Mouse (Mus musculus): ENCODE measurements around the gene Ctrc.
A peak's percentile ranks its signal among the peaks of the same experiment; 100 is the strongest.

Gene Ctrc

DNA sequence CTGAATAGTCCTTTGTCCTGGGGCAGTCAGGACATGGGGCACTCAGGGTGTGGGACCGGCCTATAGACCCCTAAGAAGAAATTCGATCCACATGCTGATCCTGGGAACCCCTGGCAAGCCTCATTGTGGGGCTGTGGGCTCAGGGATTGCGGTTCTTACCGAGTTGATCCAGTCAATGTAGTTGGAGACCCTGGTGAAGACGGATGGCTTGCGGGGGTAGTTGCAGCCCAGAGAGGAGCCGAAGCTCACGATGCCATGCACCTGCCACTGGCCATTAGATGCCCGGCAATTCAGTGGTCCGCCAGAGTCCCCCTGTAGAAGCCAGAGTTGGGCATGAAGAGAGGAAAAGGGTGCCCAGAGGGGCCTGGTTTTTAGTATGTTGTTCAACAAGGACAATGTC is 28.5 kb downstream of the Ctrc start:
- DNase-seq = no peak

DNA sequence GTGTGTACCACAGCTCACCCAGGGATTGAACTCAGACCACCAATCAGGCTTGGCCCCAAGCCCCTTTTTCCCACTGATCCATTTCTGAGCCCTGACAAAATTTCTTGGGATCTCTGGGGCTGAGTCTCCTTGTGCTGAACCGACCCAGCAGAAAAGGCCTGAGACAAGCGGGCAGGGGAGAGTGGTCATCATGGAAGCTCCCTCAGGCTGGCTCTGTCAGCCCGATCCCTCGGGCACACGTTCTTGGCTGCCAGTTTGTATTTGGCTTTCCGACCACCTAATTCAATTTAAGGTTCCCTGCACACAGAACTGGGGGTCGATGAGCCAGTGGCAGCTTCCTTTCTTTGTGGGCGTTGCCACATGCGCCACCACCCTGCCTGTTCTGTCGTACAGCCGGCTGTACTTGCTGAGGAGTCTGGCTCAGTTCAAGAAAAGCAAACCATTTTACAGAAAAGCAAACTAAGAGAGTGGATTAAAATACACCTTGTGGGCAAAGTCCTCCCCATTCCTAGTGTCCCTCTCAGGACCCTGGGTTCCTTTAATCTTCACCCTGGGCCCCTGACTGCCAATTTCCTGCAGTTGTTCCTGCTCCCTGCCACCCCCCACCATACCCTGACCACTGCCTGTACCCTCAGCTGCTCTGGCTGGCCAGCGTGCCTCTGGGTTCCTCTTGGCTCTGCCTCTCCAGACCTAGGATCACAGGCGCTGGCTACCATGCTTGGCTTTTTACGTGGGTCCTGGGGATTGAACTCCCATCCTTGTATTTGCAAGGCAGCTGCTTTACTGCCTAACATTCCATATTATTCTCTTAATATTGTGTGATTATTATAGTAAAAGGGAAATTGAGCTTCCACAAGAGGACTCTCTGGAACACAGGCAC is 29.1 kb downstream of the Ctrc start:
- no peak for DNase-seq

DNA sequence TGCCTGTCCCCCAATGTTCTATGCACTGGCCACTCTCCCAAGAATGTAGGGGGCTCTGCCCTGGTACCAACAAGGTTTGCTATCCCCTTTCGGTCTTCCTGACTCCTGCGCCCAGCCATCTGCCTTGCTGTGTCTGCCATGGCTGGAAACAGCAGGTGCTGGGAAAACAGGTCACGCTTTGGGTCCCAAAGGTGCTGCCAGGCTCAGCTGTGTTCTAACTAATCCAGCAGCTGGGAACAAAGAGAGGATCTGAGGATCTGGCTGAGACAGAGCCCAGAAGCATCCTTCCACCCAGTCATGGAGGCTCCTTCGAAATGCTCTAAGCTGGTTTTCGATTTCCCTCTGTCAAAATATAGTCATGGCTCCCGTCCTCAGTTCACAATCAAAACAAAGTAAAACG is 29.9 kb downstream of the Ctrc start:
- DNase-seq = no peak

DNA sequence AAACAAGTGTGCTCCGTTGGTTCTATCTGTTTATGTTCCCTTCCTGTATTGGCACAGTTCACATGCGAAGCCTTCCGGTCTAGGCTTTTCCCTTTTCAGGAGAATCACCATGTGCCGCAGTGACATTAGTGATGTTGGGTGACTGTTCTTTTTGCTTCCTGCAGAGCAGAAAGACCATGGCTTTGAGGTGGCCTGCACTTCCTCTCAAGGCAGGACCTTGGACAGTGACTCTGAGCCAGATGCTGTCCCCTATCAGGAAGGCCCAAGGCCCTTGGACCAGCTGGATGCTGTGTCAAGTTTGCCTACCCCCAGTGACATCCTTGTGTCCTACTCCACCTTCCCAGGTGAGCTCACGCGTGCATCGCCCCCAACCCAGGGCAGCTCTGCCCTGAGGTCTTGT is 34.8 kb downstream of the Ctrc start:
- no peak for DNase-seq

DNA sequence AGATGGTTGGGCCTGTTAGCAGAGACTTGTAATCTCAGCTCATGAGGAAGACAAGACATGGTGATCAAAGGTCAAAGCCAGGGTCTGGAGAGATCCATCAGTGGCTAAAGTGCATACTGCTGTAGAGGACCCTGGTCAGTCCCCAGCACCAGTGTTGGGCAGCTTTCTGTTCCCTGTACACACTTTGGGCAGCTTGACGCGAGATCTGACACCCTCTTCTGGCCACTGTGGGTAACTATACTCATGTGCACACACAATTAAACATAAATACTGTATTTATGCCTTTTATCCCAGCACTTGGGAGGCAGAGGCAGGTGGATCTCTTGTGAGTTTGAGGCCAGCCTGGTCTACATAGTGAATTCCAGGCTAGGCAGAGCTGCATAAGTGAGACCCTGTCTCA is 35.2 kb downstream of the Ctrc start:
- no peak for DNase-seq

DNA sequence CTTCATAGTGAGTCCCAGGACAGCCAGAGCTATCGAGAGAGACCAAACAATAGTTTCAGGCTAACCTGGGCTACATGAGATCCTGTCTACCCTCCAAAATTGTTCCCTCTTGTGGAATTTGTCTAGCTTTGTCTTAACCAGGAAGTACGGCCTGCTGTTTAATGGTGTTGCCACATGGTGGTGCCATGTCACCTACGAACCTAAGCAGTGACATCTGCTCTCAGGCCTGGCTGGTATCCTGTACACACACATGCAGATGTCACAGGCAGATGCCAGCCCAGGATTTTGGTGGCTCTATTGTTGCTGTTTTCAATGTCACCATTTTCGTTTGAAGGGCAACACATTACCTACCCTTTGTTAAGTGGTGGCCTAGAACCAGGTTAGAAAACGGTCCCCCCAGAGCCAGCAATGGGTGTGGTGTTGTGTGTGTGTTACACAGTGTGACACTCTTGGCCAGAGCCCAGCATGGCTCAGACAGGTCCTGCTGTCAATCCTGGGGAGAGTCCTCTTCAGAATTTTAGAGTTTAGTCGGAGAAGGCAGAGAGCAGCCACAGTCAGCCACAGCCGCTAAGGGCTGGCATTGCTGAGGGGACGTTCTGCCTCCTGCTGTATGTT is 36.2 kb downstream of the Ctrc start:
- no peak for DNase-seq

DNA sequence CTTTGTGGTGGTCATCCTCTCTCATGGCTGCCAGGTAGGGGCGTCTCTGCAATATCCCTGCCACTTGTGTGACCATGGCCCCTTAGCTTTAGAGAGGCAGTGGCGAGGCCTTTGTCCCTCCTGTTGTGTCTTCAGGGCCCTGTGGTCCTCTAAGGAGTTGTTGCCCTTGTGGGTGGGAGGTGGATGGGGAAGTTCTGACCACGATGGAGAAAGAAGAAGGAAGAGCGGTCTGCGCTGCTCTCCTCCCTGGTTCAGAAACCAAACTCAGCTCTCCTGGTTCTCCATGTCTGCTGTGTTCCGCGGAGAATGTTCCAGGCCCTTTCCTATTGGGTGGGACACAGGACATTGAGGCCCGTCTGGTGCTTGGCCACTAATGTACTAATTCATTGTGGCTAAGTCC is 40.3 kb downstream of the Ctrc start:
- no peak for DNase-seq

DNA sequence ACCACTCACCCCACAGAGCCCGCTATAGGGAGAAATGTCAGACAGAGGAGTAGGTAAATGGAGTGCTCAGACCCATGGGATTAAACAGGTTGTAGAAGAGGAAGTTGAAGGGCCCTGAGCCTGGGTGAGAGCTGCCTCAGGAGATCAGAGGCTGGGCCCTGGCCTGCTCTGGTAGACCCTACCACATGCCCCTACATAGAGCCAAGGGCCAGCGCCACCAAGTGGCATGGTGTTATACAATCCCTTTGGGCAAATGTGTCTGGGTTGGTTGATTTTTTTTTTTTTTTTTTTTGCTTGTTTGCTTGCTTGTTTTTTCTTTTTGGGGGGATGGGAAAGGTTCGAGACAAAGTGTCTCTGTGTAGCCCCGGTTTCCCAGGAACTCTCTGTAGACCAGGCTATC is 42.1 kb downstream of the Ctrc start:
- no peak for DNase-seq

DNA sequence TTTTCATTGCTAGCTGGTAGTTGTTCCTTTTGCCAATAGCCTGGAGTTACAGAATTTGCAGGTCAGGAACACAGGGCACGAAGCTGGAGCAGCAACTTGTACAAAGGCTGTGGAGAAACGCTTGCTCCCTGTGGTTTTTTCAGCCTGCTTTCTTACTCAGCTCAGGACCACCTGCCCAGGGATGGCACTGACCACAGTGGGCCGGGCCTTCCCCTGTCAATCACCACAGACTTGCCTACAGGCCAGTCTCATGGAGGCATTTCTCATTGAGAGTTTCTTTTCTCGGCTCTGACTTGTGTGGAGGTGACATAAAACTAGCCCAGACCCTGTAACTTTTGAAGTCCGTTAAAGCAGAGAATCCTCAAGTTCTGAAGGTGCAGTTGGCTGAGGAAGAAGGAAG is 48.6 kb downstream of the Ctrc start:
- no peak for DNase-seq

DNA sequence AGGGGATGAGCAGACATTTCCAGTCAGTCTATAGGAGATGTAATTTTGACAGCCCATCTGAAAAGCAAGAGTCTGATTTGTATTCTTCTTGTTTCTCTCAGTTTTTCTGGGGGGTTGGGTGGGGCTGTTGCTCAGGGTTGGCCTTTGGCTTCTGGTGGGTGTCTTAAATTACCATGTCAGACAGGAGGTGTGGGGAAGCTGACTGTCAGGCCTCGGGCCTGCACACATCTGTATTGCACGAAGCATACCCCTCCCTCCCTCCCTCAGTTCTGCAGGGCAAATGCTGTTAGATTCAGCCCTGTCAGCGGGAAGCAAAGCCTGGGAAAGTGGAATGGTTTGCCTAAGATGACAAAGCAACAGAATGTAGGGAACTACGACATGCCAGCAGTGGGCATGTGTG is 49.2 kb downstream of the Ctrc start:
- DNase-seq = no peak

DNA sequence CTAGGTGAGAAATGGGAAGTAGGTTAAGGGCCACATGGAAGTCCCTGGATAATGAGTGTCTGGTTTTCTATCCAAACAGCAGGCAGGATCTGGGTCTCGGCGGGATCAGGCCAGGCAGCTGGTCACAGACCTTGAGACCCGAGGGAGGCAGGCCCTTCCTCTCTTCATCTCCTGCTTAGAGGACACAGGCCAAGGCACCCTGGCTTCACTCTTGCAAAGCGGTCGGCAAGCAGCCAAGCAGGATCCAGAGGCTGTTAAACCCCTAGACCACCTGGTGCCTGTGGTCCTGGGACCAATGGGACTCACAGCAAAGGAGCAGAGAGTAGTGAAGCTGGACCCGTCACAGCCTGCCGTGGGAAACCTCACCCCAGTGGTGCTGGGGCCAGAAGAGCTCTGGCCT is 49.8 kb downstream of the Ctrc start:
- DNase-seq = peak; percentile 40

DNA sequence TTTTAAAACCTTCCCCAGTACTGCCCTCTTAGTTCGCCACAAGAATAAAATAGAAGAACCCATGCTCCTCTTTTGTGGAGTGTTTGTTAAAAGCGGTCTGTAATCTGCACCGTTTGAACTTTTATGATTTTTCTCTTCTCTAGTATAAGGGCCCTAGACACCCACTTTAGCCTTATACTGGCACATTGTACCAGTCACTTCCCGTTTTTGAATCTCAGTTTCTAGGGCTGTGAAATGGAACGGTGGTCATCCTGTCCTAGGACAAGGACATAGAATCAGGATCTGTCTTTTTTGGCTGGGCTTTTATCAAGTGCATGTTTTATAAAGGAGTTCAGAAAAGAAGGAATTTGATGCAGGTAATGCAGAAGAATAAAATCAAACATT is 52.0 kb downstream of the Ctrc start:
- no peak for DNase-seq

DNA sequence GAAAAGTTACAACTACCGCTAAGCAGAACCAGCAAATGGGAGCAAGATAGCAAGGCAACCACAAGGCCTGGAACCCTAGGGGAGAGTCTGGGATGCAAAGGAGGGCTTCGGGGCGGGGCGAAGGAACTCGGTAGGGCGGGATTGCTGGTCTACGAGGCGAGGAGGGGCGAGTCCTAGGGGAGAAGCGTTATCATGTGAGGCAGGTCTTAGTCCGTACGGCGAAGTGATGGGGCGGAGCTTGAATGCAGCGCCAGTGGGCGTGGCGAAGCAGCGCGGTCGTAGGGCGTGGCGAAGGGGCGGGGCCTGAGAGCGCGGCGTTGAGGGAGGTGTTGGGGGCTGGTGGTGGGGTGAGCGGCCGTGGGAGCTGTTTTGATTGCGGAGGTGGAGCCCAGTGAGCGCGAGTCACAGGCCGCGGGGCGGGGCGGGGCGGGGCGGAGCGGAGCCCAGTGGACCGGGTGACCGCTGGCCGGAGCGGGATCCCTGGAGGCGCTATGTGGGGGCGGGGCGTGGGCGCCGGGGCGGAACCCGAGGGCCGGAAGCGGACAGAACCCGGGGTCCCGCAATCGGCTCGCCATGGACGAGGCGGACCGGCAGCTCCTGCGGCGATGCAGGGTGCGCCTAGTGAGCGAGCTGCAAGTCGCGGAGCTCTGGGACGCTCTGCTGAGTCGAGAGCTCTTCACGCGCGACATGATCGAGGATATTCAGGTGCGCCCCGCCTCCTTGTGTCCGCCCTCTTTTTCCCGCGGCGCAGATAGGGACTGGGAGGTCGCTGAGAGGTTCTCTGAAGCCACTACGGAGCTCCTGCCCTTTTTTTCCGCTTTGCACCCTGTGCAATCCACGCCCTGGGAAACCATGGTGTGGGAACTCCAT is 52.6 kb downstream of the Ctrc start, which contains the start of gene Casp9:
TSS of gene Casp9 (plus strand) at position 331 of the 870 bp plus-strand sequence.
- DNase-seq = peak; percentile 95

DNA sequence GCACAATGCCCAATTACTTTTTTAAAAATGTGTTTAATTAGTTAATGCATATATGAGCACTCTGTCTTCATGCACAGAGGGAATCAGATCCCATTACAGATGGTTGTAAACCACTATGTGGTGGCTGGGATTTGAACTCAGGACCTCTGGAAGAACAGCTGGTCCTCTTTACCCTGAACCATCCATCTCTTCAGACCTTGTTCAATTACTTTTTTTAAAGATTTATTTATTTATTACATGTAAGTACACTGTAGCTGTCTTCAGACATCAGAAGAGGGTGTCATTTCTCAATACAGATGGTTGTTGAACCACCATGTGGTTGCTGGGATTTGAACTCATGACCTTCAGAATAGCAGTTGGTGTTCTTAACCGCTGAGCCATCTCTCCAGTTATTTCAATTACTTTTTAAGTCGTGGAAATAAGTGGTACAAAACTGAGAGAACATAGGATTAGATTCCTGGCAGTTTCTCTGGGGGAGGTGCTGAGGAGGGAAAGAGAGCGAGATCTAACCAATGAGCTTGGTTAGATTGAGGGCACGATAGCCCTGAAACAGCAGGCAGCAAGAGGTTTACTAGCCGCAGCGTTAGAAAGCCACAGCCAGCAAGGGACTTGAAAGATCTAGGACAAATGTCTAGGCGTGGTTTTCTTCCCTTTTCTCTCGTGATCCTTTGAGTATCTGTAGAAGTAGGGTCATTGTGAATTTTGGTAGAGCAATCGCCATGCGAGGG is 53.4 kb downstream of the Ctrc start:
- peak; percentile 36 for DNase-seq

DNA sequence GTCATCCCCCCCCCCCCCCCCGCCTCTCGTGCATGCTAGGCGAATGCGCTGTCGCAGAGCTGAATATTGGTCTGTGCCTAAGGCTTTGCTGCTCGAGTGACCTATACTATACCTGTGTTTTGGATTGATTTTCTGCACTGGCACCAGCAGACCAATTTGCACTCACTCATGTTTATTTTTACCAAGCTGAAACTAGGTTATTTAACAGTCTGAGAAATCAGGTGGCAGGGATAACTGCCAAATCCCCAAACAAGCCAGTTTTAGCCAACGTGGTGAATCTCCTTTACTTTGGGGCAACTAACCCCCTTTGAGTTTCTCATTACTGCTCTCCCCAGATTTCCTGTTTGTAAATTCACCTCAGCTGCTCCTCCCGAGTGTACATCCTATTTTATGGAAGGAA is 54.2 kb downstream of the Ctrc start:
- DNase-seq = peak; percentile 61

DNA sequence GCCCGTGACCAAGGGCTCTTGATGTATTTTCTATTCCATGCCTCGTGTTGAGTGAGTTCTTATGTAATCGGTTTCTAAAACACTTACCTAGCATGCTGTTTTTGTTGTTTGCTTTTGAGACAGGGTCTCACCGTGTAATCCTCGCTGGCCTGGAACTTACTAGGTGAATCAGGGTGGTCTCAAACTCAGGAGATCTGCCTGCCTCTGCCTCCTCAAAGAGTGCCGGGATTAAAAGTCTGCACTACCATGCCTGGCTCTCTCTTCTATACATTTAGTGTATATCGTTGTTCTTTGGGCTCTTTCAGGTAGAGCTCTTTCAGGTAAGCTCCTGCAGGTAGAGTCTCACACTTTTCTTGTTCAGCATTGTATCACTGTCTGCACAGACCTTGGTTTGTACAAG is 54.7 kb downstream of the Ctrc start:
- peak; percentile 40 for DNase-seq

DNA sequence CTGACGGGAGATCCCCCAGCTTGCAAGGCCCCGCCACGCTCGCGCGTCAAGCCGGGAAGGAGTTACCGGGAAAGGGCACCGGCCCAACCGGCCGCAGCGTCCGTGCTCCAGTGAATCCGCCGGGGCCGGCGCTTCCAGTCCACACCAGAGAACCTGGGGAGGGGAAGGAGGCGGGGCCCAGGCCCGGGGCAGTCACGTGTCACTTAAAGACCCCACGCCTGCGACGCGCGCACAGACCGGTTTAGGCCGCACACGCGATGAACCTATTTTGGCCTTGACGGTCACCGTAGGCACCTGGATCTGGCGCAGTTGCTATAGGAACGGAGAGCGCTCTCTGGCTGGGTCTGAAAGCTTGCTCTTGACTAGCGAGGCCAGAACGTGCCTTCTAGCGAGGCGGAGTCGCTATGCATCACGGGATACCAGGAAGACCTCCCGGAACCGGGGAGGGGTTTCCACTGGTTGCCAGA is 55.6 kb downstream of the Ctrc start, which contains the start of gene Dnajc16:
TSS of gene Dnajc16 (minus strand) at position 408 of the 467 bp plus-strand sequence.
- DNase-seq = peak; percentile 98

DNA sequence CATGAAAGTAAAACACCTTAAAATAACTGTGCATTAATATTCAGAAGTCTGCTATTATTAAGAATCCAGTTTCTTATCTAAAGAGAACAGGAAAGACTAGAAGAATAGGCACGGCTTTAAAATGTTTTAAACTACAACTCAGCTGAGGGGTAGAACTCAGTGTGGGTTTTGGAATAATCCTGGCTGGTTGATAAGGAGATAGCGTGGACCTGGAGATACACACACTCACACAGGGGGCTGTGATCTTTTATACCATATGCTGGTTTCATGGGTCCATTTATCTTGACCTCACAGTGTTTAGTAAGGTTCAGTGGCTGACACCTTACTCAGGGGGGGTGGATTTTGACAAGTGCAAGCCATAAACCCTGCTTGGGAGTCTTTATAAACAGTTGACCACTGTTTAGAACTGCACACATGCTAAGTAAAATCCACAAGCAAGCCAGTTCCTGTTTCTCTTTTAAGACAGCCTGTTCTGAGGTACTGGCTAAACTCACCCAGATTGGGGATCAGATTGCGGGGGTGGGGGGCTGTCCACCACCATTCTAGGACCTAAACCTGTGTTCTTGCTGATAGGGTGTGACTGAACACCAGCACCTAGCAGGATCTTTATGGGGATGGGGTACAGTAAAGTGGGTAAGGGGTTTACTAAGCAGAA is 56.5 kb downstream of the Ctrc start:
- DNase-seq = no peak

DNA sequence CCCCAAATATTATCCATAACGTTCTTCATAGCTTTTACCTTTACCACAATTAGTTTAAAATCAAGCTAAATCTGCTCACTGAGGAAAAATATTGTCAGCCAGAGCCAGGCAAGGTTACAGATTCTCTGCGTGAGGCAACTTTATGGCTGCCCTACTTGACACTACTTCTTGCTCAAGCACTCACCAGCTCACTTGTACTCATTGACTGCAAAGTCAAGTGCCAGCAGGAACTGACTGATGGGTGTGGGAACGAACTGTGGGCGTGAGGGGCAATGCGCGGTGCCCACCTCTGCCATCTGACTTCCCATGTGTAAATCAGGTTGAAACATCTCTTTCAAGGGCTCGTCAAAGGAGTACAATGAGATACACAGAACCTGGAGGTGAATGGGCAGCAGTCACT is 58.7 kb downstream of the Ctrc start:
- DNase-seq = no peak

DNA sequence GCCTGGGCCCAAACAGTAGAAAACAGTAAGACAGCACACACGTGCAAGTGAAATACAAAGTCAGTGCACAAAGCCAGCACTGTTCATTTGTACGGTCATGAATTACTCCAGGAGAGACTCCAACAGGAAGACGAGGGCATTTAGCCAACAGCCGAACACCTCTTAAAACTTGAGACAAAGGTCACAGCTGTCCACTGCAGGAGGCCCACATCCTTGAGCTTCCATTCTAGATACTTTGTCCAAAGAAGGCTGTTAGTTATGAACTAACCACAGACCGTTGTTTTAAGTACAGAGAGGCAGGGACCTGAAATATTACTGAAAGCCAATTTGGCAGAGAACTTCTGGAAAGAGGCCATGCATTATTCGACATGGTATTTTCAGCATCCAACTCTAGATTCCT is 59.1 kb downstream of the Ctrc start:
- no peak for DNase-seq

DNA sequence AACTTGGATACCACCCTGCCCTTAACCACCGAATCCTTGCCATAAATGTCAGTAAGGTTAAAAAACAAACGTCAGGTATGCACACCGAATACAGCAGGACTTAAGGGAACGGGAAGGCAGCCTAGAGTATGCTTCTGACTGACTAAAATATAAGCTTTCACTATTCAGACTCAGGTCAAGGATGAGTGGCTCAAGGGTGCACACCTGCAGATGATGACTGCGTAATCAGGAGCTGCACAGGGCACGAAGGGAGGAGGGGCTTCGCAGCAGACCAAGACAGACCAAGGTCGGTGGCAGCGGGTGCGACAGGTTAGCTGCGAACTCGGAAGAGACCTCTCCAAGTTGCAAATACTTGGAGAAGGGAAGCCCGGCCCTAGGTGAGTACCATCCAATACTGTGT is 60.0 kb downstream of the Ctrc start:
- DNase-seq = no peak

DNA sequence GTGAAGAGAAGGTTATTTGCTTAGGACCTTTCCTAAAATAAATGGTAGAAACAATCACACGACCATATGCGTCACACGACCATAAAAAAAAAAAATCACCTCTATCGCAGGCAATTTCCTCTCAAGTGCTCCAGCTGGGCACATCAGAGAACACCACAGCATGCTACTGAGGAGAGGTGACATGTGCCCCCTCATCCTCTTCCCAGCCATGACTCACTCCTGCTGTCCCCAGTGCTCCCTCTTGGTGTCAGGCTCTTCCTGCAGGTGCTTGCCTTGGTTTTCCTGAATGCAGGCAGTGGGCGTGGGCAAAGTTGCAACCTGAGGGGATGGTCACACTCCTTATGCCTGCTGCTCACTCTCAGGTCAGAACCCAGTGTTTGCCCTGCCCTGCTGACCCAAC is 61.3 kb downstream of the Ctrc start:
- no peak for DNase-seq

Data from cerebellum, adult 11-12 months (tissue).